Mouse (Mus musculus) left cerebral cortex, adult 6 months (tissue): Measurements from ENCODE around the gene Apc2. TPM values are rescaled to one million over a fixed set of nuclear protein-coding genes. Genes with fewer than 3 reads are reported as not detected.

Source experiments
- long read RNA-seq, 2 experiments: library from polyadenylated mRNA; unstranded; transcript quantifications; one replicate each; pipeline ENCODE4 v2.0.0; 2019 to 2020
- polyA plus RNA-seq: library from polyadenylated mRNA; unstranded; fragments of <200 nt; fragmentation: Nextera tagmentation; gene quantifications from 2 replicates; pipeline ENCODE4 v1.2.3, GENCODE M21; 2021

Apc2 gene
- 14.9 and 23.3 TPM in 2 replicates for polyA plus RNA-seq
- long read RNA-seq, experiment 1, partial matches to known transcripts, result 1 of 64 reads
- long read RNA-seq, experiment 1, other reads (novel, unspliced or antisense), result 63 of 64 reads
- long read RNA-seq, experiment 2, partial matches to known transcripts, result 4 of 22 reads
- long read RNA-seq, experiment 2, other reads (novel, unspliced or antisense), result 17 of 22 reads

DNA sequence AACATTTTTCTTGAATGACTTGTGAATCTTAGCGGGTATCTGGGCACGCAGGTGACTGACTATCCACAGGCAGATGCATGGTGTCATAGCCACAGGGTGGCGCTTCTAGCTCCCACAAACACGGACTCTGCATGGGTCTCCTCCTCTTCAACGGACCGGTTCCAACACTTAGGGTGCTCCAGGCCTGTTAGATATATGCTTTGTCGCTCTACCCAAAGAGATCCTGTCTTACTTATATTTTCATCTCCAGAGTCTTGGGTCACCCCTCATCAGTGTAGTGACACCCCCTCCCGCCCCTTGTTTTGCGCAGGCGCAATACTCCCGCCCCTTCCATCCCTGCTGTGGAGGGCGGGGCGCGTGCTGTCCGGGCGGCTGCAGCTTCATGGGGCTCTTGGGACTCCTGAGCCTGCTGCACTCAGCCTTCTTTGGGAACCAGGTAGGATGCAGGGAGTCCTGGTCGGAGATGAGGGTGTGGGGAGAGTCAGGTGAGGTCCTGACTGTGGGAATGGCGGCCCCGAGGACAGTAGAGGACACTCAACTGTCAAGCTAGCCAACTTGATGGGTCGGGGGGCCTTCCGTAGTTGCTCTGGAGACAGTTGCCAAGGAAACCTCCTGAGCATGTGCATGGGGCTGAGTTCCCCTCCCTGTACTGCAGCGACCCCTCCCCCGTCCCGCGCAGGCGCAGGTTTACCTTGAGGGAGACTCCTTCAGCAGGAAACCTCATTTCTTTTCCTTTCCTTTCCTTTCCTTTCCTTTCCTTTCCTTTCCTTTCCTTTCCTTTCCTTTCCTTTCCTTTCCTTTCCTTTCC lies at the start of gene Apc2:
TSS of gene Apc2 (plus strand) at position 360 of the 808 bp plus-strand sequence.

DNA sequence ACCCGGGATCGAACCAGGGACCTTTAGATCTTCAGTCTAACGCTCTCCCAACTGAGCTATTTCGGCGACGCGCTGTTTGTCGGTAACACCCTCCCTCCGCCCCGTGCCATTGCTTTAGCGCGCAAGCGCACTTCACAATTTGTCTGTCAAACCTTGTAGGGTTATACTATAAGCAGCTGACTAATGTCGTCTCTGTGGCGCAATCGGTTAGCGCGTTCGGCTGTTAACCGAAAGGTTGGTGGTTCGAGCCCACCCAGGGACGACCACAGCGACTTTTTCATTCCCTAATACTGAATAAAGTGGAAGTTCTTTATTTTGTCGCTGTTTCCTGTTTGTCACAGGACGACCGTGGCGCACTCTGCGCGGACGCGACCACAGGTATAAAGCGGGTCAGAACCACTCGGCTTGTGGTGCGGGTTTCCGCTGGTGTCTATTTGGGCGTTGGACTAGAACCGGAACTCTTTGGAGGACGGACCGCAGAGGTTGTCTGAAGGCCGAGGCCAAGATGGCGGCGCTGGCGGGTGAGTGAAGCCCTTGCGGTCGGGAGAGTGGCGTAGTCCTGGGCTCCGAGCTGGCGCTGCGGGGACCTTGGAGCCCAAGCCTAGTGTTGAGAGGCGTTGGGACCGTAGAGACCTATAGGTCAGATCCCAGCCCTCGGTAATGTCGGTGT lies 46.7 kb upstream of the Apc2 start, which contains the start of gene Ndufs7:
TSS of gene Ndufs7 (plus strand) at position 151 of the 670 bp plus-strand sequence.

DNA sequence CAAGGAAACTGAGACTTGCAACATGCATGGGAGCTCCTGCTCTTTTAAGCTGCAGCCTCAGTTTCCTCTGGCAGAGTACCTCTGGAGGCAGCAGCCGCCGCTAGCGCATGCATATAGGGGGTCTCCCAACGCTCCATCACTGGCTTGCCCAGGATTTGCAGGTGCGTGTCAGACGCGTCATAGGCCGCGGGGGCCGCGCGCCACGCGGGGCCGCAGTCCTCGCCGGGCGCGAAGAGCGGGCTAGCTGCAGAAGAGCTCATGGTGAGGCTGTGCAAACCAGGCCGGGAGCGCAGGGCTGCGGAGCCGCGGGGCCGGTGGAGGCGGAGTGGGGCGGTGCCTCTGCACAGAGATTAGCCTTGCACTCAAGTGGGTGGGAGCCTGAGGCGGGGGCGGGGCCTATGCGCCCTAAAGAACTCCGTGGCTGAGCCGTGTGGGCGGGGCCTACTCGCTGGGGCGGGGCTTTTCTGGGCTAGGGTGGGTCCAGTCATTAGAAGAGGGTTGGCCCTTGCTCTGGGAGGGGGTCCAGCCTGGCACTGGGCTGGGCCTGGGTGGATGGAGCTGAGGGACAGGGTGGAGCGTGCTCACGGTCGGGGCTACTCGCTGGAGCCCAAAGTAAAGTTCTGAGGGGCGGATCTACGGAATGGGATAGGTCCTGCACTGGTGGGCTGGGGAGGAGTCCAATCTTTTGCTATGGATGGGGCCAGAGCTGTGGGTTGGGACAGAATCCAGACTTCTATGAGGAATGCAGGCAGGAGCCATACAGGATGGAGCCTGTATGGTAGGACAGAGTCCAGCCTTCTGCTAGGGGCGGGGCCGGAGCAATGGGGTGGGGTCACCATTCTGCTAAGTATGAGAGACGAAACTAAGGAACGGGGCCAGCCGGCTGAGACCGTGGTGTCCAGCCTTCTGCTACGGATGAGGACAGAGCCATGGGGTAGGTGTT lies 34.9 kb upstream of the Apc2 start, which contains the start of the genes Gamt and Dazap1:
TSS of gene Gamt (minus strand) at position 371 of the 943 bp plus-strand sequence.
TSS of gene Dazap1 (plus strand) at position 845 of the 943 bp plus-strand sequence.

DNA sequence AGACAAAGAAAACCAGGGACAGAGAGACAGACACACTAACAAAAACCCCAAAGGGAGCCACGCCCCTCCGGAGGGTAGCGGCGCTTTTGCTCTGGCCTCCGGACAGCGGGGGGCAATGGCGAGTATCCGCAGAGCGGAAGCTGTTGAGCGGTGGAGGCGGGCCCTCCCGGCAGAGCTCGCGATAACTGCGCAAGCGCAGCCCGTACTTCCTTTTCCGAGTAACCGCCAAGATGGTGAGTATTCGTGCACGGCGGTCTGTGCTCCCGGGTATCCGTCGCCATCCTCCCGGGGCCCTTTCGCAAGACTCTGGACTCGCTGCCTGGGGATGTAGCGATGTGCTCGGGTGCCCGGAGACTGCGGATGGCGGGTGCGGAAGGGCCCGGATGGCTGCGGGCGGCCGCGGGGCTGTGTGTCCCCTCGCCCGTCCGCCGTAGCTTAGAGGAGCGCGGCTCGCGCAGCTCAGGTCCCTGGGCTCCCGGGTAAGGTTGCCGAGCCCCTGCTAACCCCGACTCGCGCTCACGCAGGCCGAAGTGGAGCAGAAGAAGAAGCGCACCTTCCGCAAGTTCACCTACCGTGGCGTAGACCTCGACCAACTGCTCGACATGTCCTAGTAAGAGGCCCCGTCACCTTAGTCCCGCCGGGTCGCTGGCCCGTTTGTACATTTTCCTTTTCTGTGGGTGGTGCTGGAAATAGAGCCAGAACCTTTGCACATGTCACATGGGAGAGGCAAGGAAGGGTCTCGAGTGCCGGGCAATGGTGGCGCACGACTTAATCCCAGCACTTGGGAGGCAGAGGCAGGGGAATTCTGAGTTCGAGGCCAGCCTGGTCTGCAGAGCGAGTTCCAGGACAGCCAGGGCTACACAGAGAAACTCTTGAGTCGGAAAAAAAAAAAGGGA lies 3.3 kb upstream of the Apc2 start, which contains the start of gene Rps15:
TSS of gene Rps15 (plus strand) at position 203 of the 896 bp plus-strand sequence.

DNA sequence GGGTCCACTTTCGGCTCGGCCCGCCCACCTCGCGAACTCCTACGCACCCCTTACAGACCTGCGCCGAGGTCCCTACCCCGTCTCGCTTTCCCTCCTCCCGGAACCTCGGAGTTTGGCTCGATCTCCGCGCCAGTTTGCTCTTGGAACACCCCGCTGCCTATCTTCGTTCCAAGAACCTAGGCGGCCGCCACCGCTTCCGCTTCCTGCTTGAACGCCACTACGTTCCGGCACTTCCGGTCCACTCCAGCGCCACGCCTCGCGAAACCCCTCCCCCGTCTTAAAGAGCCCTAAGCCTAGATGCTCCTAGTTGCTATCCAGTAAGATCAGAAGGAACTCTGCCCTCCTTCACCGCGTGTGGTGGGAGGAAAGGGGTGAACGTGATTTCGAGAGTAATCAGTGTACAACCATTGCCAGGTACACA lies 24.6 kb downstream of the Apc2 start, which contains the start of gene 2310011J03Rik:
TSS of gene 2310011J03Rik (minus strand) at position 198 of the 421 bp plus-strand sequence.

DNA sequence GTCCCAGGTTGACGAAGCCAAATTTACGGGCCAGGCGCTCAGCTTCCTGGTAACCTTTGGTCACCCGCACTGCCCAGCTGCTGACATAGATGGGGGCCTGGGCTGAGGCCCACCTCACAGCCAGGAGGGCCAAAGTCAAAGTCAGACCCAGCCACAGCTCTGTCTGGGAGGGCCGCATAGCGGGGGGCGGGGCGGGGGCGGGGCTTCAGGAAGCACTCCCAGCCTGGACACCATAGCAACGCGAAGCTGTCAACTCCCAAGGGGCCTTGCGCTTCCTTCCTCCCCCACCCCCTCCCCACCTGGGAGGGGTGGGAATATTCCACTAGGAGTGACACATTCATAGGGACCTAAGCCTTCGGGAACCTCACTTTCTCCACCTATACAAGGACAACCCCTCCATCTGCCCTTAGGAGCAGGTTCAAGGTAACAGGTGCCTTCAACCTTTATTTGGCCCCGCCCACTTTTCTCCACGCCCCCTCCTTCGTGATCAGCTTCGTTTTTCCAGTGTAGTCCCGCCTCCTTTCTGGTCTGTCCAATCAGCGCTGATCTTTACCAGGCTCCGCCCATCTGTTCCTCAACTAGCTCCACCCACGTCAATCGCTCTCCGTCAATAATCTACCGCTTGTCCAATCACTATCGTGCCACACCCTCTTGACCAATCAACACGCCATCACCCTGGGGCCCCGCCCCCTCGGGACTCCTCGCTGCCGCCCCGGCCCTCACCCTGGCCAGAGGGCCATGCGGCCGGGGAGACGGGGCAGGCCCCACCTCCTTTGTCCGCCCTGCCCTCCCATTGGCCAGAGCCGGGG lies 33.7 kb downstream of the Apc2 start, which contains the start of the genes Pcsk4 and Reep6:
TSS of gene Pcsk4 (minus strand) at position 226 of the 809 bp plus-strand sequence.
TSS of gene Reep6 (plus strand) at position 681 of the 809 bp plus-strand sequence.

DNA sequence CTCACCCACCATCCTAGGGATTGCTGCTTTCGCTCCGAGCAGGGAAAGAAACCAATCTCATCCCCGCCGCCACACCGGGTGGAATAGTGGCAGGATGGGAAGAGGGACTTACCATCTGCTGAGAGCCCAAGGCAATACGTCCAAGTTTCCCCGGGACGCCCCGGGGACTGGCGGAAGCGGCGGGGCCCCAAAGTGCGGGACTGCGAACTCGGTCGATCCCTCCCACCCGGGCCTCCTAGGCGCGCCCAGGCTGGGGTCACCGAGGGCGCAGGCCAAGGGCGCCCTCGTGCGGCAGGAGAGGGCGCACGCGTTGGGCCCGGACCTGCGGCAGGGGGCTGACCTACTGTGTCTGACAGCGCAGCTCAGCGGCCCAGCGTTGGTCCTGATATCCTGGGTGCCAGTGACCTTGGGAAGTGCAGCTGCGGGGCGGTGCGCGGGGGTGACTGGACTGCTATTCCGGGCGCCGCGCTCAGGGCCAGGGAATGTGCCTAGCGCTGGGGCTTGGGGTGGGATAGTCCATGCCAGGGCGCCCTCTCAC lies 52.5 kb downstream of the Apc2 start, which contains the start of gene Adamtsl5:
TSS of gene Adamtsl5 (minus strand) at position 169 of the 538 bp plus-strand sequence.

DNA sequence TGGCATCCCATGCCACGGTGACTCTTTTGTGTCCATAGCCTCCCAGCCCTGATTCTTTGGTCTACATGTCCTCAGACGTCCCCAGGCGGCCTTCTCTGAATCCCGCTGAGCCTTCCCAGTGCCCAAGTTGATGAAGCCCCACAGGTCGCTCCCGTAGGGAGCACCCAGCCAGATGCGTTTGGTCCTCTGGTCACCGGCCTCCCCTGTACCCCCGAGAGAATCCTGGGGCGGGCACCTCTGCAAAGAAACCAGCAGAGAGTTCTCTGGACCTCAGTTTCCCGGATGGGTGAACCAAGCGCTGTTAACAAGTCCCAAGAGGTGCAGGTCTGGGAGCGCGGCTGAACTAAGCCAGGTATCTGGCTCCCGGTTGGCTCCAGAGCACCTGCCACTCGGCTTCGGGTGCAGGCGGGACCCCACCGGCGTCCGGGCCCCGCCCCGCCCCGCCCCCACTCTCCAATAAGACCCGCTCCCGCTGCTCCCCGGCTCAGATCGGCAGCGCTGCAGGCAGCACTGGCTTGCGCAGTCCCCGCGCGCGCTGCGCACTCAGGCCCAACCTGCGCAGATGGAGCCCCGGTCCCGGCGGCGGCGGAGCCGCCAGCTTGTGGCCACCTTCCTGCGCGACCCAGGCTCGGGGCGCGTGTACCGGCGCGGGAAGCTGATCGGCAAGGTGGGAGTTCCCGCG lies 60.4 kb downstream of the Apc2 start, which contains the start of gene Plk5:
TSS of gene Plk5 (plus strand) at position 459 of the 682 bp plus-strand sequence.

Other genes starting within 250 kb of the Apc2 start
- 1,067 and 1,120 TPM in 2 replicates for gene Gpx4, start 248.8 kb upstream of the Apc2 start, polyA plus RNA-seq
- 2.7 and 3.4 TPM in 2 replicates for gene Sbno2, start 190.4 kb upstream of the Apc2 start, polyA plus RNA-seq
- 13.1 and 20.8 TPM in 2 replicates for gene Stk11, start 180.2 kb upstream of the Apc2 start, polyA plus RNA-seq
- gene Atp5d, start 157.3 kb upstream of the Apc2 start, polyA plus RNA-seq, result 898 and 915 TPM in 2 replicates
- gene Cbarp, start 155.1 kb upstream of the Apc2 start, polyA plus RNA-seq, result 43.4 and 61.5 TPM in 2 replicates
- gene Midn, start 147.7 kb upstream of the Apc2 start, polyA plus RNA-seq, result 4.7 and 33.2 TPM in 2 replicates
- gene Cirbp, start 130.0 kb upstream of the Apc2 start, polyA plus RNA-seq, result 150 and 175 TPM in 2 replicates
- gene 1600002K03Rik, start 123.0 kb upstream of the Apc2 start, polyA plus RNA-seq, result 10.2 and 10.3 TPM in 2 replicates
- gene Efna2, start 116.5 kb upstream of the Apc2 start, polyA plus RNA-seq, result 4.3 and 7.8 TPM in 2 replicates
- 21.6 and 22.7 TPM in 2 replicates for gene Mum1, start 69.5 kb upstream of the Apc2 start, polyA plus RNA-seq
- 803 and 960 TPM in 2 replicates for gene Ndufs7, start 46.9 kb upstream of the Apc2 start, polyA plus RNA-seq
- gene Gamt, start 35.0 kb upstream of the Apc2 start, polyA plus RNA-seq, result 42.8 and 50.7 TPM in 2 replicates
- gene Dazap1, start 34.5 kb upstream of the Apc2 start, polyA plus RNA-seq, result 3.4 and 7.6 TPM in 2 replicates
- gene Rps15, start 3.5 kb upstream of the Apc2 start, polyA plus RNA-seq, result 2,777 and 3,387 TPM in 2 replicates
- gene 2310011J03Rik, start 24.6 kb downstream of the Apc2 start, polyA plus RNA-seq, result 45.3 and 52.5 TPM in 2 replicates
- gene Pcsk4, start 33.5 kb downstream of the Apc2 start, polyA plus RNA-seq, result 3.7 and 4.3 TPM in 2 replicates
- gene Reep6, start 34.0 kb downstream of the Apc2 start, polyA plus RNA-seq, result 8.9 and 10.0 TPM in 2 replicates
- gene Adamtsl5, start 52.4 kb downstream of the Apc2 start, polyA plus RNA-seq, result 4.1 and 6.3 TPM in 2 replicates
- 17.5 and 30.6 TPM in 2 replicates for gene Plk5, start 60.5 kb downstream of the Apc2 start, polyA plus RNA-seq
- 2.4 and 2.6 TPM in 2 replicates for gene Mex3d, start 91.7 kb downstream of the Apc2 start, polyA plus RNA-seq
- 40.7 and 66.9 TPM in 2 replicates for gene Mbd3, start 103.6 kb downstream of the Apc2 start, polyA plus RNA-seq
- 1,219 and 1,315 TPM in 2 replicates for gene Uqcr11, start 110.9 kb downstream of the Apc2 start, polyA plus RNA-seq
- gene Tcf3, start 137.7 kb downstream of the Apc2 start, polyA plus RNA-seq, result 3.9 and 15.6 TPM in 2 replicates
- gene Onecut3, start 198.9 kb downstream of the Apc2 start, polyA plus RNA-seq, result not detected in 2 replicates
- gene Atp8b3, start 243.1 kb downstream of the Apc2 start, polyA plus RNA-seq, result 0.04 TPM in 1 of 2 replicates, not detected in the other